Mouse (Mus musculus) cerebellum, adult 11-12 months (tissue): Measurements from ENCODE around the gene Myo5a.
"Not testable (repeated sequence)": the region's sequence is repeated elsewhere in the genome, so short reads cannot be mapped to it uniquely, and the experiment has no call there.

Experiments
- DNase-seq: peaks from one replicate; pipeline ENCODE4 v3.0.0; 2022

The Myo5a gene

DNA sequence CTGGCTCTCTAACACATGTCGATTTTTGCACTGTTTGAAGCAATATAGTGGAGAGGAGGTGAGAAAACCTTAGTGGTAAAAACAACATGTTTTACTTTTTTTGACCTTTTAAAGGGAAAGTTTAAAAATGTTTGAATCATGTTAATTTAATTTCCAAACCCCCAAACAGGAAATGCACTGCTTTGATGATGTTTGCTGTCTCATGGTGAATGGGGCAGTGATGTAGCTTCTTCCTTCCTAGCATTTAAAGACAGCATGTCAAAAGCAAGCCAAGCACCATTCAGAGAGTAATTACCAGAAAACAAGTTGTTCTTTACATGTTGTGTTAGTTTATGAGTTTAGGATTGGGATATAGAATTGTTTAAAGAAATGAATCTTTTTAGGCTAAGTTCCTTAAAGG lies 138.4 kb downstream of the Myo5a start:
- DNase-seq, result no peak

DNA sequence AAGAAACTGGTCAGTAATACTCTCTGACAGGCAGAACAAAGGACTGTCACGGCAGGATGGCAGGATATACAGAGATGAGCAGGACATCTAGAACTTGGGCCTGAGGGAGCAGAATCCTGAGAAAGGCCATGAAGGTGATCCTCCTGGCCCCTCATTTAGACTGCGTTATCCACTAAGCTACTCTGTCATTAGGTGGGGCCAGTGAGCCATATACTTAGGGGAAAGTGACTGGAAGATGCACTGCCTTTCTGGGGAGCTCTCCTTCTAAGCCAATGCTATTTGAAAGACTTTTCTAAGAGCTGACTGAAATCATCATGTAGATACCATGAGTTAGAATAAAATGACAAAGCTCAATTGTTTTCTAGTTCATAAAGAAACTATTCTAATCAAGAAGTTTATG lies 139.5 kb downstream of the Myo5a start:
- no peak for DNase-seq

DNA sequence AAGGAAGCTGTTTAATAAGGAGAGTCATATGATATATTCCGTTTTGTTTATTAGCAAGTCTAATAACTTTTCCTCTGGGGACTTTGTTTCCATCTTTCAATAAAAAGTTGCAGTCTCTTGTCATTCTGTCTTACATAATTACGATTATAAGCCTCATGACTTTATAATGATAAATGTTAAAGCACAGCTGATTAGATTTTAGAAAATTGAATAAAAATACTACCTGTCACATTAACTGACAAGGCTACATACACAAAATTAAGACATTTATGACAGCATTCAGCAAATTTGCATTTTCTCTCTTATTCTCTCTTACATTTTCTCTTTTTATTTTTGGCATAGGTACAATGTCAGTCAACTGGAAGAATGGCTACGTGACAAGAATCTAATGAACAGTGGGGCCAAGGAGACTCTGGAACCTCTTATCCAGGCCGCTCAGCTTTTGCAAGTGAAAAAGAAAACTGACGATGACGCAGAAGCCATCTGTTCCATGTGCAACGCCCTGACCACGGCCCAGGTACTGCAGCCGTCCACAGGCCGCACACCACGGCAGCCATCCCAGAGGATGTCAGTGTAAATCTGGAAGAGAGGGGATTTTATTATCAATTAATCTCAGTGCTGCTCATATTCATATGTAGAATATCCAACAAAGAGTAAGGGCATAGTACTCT lies 144.1 kb downstream of the Myo5a start:
- DNase-seq, result peak; percentile 58

DNA sequence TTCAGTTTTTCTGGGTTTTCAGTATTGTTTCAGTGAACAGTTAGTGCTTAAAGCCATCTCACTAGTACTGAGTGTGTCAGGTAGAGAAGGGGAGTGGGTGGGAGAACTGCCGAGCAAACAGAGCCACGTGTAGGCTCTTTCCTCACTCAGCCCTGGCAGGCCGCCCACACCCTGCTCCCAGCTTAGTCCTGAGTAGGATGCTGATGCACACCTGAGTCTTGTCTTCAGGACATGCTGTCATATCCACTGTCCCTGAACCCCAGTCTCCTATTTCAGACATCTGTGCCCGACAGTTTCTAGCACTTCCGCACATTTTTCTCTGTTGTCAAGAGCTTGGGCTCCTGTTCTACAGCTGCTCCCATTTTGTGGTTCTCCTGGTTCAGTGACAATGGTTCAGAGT lies 149.1 kb downstream of the Myo5a start:
- DNase-seq, result no peak

DNA sequence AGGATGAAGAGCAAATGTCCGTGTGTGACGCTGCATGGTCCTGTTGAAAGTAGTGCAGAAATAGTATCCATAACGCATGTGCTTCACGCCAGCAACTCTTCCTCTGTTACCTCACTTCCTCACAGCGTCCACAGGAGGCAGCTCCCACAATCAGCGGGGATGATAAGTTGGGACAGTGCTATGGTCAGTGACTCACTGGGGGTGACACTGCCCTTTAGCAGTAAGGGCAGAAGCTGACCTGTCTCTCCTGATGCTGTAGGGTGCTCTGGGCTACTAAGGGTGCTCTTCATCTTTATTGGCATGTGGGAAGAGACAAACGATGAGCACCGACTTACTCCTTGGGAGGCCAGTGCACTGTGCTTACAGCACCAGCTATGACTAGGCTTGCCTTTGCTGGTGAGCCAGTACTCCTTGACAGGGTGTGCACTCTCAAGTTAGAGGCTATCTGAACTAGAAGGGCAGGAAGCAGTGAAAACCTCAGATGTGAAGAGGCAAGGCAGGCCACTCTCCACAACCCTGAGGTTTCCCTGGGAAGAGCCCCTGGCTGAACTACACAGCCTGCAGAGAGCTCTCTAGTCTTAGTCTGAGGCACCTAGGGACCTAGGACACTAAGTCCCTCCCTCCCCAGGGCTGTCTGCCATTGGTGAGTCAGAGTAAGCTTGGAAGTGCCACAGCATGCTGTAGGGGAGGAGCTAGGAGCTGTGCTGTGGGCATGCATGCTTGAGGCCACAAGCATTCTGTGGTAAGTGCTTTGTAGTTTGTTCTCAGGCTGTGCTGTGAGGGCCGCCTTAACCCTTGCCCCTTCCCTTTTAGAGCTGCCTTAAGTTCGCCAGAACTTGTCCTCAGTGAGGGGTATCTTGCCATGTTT lies 150.8 kb downstream of the Myo5a start:
- no peak for DNase-seq

DNA sequence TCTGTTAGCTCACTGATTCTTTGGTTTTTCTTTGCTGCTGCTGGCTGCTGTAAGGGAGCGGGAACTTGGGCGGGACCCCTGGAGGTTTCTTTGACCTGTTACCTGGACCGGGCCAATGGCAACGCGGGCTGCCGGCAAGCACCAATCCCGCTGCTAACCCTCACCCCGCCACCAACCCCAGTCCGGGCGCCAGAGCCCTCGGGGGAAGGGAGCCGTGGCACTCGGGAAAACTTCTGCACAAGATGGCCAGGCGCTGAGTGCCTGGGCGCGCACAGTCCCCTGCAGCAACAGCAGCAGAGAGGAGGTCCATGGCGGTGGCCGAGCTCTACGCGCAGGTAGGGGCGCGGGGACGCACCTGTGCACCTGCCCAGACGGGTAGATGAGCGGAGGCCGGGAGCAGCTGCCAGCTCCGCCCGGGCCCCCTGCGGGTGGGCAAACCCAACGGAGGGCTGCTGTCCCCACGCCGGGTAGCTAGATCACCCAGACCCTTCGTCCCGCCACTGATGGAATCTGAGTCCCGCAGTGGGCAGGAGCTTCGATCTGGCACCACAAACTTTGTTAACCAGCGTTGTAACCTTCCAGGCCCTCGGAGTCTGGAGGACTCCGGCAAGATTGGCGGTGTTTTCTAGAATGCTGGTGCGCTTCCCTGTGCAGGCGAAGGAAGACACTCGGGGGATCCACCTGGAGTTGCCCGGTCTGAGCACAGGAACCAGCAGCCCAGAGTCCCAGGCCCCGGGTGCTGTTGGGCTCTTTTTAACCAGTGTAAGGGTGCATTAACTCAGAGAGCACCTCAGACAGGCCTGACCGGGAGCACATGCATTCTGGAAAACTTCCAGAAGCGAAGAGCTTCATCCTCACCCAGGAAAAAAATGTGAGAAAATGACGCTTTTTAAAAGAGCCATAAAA lies 161.3 kb downstream of the Myo5a start, which contains the start of gene Myo5c:
TSS of gene Myo5c (plus strand) at position 180 of the 906 bp plus-strand sequence.
- no peak for DNase-seq

DNA sequence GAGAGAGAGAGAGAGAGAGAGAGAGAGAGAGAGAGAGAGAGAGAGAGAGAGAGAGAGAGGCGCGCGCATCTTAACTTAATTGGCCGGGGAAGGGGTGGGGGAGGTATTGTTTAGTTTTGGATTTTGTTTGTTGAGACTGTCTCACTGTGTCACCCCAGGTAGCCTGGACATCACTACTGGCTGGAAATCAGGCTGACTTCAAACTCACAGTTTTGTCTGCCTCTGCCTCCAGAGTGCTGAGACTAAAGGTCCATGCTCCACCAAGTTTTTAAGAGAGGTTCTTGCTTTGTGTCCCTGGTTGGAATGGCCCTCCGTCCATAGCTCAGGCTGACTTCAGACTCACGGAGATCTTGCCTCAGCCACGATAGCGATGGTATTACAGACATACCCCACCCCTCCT lies 162.0 kb downstream of the Myo5a start:
- DNase-seq, result no peak

DNA sequence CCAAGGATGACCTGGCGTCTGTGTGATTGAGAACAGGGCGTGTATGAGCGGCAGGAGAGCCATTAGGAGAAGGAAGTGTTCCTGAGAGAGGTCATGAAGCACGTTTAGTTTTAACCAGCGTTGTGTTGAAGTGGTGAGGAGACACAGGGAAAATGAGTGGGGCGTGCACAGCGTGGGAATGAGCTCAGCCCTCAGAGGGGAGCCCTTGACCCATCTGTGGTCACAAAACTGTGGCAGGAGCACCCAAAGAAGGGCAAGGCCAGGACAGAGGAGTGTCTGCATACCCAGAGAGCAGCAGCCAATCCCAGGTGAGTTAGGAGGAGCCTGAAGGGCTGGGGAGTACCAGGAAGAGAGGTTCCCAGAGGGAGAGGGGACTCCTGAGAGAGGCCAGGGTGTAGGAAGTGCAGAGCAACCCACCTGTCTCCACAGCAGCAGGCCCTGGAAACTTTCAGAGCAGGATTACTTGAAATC lies 163.5 kb downstream of the Myo5a start:
- DNase-seq, result no peak

DNA sequence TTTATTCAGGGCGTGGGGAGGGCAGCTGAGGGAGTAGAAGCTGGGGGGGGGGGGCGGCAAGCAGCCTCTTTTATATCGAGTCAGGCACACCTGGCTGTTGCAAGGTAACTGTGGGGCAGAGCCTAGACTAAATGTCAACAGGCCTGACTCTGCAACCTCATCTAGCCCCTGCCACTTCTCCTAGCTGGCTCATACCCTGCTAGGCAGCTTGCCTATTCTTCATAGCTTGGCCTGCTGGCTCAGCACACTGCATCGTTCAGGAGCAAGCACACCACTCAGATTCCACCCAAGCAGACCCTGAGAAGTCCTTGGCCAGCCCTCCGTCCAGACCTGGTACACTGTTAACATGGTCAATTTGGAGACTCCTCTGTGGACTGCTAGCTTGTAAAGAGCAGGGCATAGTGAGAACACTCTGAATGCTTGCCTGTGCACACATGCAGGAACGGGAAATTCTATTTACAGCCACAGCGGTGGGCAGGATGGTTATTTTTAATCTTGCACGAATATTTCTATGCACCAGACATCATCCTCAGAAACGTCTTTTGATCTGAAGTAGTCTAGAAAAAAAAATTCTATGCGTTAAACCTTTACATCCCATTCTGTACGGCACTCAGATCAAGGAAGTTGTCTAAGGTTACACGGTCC lies 164.3 kb downstream of the Myo5a start:
- no peak for DNase-seq

DNA sequence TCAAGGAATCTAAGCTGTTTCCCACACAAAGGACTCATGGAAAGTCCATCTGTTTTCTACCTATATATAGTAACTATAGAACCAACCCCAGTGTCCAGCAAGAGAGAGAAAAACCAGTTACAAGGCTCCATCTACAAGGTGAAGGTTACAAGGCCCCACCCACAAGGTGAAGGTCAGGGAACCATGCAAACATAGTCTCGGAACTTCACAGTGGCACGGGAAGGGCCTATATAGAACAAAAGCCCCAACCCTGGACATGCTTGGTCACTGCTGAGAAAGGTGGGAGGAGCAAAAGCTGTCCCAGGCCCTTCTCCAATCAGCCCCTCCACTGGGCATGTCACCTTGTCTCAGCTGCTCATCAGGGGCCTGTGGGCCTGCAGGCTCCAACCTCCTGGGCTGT lies 164.9 kb downstream of the Myo5a start:
- no peak for DNase-seq

DNA sequence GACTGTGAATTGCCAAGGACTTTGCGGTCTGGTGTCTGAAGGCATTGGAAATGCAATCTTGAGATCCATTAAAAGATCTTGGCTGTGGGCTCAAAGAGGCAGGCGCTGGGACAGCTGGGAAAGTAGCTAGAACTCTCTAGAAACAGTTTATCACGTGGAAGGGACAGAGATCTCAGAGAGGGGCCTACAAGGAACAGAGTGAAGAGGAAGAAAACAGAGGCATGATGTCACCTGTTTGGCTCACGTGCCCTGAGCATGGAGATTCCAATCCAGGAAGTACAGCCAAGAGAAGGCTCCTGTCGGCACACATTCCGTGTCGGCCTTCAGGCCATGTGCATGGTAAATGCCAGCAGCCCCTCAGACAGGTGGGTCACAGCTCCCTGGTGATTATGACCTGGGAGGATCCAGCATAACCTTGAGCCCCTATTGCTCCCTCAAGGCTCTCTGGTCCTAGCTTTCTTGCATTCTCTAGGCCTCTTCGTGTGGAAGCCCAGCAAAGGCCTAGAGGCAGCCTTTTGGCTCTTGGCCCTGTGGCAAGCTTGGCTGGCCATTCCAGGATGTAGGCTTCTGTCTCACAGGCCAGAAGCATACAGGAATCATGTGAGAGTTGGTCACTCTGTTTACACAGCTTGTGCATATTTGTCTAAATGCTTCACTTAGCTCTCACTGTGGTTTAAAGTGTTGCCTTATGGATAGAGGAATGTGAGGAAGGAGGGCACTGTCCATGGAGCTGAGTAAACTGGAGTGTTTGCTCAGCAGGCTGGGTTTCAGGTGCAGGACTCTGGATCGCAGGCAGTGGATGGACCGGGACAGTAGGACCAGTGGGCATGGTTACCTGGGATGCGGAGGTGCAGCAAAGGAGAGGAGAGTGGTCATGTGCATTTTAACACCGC lies 165.8 kb downstream of the Myo5a start:
- DNase-seq, result no peak

DNA sequence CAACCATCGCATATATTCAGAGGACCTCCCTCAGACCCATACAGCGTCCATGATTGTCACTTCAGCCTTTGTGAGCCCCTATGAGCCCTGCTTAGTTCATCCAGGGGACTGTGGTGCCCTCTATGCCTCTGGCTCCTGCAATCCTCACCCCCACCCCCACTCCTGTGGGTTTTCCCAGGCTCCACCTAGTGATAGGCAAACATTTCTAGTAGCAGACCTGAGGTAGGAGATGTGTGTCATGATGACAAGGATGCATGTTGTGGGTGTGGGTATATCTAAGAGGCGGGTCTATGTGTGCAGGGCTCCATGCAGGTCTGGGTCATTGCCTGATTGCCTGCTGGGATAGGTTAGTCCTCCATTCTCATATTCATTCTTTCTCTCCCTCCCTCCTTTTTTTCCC lies 167.4 kb downstream of the Myo5a start:
- DNase-seq, result no peak

DNA sequence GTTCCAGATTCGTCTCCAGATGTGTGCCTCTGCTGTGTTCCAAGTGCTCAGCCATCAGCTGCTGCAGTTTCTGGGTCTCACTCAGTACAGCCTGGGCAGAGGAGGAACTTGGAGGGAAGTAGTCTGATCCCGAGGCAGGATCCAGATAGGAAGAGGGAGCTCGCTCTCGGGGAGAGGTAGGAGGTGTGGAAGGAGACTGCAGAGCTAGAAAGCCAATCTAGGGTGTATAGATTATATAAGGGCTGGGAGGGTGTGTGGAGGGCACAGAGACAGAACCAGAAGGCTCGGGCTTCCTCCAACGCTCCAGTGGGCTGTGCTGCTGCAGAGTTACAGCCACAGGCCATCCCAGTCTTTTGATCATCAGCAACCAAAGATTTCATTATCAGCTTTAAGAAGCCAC lies 172.2 kb downstream of the Myo5a start:
- no peak for DNase-seq

DNA sequence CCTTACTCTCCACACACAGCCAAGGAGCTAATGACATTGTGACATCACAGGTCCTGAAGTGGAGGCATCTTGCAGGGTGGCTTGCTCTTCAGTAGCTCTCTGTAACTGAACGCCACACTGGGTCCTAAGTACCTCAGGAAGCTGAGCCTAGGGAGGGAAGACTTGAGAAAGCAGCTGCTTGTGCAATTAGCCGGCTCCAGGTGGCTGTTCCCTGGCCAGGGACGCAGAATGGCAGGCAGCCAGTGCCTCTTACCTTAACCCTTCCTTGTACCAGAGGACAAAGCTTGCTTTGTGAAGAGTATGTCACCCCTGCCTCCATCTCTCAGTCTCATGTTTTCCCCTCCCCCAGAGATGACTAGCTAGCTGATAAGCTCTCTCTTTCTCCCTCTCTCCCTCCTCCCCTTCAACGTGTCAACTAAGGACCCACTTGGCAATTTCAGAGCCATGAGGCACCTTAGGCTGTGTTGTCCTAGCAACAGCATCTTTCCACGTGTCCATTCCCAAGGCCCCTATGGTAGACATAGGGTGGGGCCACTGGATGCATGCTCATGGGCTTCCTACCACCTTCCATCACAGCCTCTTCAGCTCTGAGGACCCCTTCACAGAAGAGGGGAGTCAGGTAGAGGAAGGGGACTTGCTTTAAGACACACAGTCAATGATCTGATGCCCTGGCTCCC lies 173.1 kb downstream of the Myo5a start:
- peak; percentile 87 for DNase-seq

DNA sequence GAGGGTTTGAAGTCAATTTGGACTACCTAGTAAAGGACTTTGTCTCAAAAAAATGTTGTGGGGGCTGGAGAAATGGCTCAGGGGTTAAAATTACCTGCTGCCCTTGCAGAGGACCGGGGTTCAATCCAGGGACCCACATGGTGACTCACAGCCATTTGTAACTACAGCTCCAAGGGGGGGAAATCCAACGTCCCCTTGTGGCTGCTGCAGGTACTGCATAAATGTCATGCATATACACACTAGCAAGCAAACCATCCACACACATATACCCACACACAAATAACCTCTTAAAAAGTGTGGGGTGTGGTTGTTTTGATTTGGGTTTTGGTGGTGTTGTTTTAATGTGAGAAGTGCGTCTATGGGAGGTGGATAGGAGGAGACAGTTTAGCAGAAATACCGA lies 173.7 kb downstream of the Myo5a start:
- no peak for DNase-seq

DNA sequence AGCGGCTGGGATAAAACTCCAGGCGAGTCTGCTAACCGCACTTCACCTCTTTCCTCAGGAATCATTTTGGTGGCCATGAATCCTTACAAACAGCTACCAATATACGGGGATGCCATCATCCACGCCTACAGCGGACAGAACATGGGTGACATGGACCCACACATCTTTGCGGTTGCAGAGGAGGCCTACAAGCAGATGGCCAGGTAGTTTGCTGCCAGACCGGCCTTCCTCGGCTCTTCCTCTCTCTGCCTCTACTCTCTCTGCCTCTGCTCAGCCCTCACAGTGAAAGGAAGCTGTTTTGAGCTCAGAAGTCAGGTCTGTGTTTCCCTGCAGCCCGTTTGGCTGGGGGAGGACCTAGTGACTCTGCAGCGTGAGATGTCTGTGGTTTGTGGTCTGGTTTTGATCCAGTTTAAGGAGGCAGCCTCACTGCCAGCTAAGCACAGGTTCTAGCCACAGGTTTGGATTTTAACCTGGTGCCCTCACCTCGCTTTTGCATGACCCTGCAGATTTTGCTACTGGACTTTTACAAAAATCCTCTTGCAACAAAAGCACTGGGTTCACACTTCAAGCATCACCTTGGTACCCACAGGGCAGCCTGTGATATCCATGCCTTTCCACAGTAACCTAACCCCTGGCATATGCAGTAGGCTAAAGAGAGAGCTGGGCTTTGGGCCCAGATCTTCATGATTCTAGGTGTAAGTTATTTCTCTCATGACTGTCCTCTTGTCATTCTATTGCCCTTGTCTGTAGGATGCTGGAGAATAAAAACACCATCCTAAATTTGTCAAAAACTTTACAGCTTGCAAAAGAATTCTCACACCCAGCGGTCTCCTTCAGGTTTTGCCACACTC lies 175.5 kb downstream of the Myo5a start:
- no peak for DNase-seq

DNA sequence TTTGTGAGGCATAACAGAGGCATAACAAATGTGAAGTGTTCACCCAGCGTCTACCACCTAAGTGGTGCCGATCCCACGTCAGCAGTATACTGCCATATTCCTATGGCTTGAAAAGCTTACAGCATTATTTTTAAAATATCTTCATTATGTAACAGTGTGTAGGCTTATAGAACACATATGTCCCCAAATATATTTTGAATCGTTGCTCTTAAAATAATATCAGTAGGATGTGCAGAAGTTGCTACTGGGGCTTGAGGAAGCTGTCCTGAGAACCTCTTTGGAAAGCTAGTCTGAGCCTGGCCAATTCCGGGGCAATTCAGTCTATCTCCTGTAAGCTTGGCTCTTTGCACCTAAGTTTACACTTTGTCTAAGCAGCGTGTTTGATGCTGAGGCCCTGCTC lies 177.1 kb downstream of the Myo5a start:
- no peak for DNase-seq

DNA sequence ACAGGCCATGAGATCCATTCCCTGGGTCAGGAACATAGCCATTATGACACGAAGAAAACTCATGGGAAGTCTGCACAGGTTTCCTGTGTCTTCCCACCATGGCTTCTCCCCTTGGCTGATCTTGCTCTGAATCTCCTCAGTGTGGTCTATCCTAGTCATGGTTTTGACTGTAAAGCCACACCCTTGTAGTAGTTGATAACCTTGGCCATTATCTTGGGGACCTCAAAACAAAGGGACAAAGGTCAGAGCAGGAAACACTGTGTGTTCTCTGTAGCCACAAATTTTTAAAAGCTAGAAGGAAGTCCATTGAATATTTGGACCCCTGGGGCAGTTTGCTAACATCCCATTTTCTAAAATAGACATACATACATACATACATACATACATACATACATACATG lies 177.5 kb downstream of the Myo5a start:
- DNase-seq, result no peak

DNA sequence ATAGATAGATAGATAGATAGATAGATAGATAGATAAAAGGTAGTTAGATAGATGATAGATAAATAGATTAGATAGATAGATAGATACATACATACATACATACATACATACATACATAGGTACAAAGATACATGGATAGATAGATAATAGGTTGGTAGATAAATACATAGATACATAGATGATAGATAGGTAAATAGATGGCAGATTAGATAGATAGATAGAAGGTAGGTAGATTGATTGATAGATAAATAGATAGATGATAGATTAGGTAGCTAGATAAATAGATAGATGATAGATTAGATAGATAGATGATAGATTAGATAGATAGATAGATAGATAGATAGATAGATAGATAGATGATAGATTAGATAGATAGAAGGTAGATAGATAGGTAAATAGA lies 178.1 kb downstream of the Myo5a start:
- no peak for DNase-seq

DNA sequence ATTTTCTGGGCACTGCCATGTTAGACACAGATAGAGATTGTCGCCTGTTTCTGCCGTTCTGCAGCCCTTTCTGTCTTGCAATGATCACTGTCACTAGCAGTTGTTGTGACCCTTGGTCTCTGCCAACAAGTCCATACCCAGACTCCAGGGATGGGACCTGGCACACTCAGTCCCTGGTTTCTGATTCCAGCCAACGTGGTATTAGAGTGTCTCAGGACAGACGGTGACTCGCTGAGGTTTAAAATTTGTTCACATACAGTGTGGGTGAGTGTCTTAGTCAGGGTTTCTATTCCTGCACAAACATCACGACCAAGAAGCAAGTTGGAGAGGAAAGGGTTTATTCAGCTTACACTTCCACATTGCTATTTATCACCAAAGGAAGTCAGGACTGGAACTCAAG lies 182.3 kb downstream of the Myo5a start:
- DNase-seq, result not testable (repeated sequence)
